Mouse (Mus musculus): ENCODE measurements around the gene Galnt12.
"Not testable (repeated sequence)": the region's sequence is repeated elsewhere in the genome, so short reads cannot be mapped to it uniquely, and the experiment has no call there.

Gene Galnt12

GRCm38 (mm10) chr4:47091493-47092386 lies at the start of gene Galnt12:
TSS of gene Galnt12 (plus strand) at chr4:47091909.
- DNase-seq (ENCODE audit: low read depth), result peak; percentile 82

DNA sequence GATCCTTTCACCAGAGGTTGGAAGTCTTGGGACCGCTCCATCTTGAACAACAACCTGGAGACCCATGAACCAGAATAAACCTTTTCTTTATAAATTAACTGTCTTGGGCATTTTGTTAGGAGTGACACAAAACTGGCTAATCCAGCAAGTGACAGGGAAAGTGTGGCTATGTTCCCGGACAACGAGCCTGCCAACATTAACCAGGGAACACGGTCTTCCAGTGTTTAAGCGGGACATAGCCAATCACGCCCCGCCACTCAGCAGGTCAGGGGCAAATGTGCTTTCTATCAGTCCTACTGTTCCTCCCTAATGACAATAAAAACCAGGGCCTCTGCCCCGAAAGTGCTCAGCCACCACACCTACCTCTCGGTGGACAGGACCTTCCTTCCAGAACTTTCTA lies 47.8 kb upstream of the Galnt12 start:
- no peak for DNase-seq (ENCODE audit: low read depth)

DNA sequence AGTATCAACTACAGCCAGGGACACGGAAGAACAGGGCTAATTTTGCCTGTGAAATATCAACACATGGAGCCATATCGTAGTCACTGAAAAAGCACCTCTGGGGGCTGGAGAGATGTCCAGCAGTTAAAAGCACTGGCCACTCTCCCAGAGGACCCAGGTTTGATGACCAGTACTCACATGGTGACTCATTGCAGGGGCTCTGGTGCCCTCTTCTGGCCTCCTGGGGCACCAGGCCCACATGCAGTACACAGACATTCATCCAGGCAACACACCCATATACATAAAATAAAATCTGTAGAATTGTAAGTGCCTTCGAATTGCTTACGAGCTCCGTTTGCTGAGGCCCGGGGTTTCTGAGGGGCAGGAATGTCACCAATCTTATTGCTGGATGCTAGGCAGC lies 44.7 kb upstream of the Galnt12 start:
- DNase-seq (ENCODE audit: low read depth), result no peak

GRCm38 (mm10) chr4:47047765-47048164 lies 43.9 kb upstream of the Galnt12 start:
- DNase-seq (ENCODE audit: low read depth), result no peak

- DNase-seq (ENCODE audit: low read depth), result no peak
Observed at GRCm38 (mm10) chr4:47049216-47049615, 42.5 kb upstream of the Galnt12 start.

GRCm38 (mm10) chr4:47050167-47050566 lies 41.5 kb upstream of the Galnt12 start:
- DNase-seq (ENCODE audit: low read depth), result peak; percentile 78

GRCm38 (mm10) chr4:47050642-47051381 lies 40.9 kb upstream of the Galnt12 start:
- DNase-seq (ENCODE audit: low read depth), result no peak

DNA sequence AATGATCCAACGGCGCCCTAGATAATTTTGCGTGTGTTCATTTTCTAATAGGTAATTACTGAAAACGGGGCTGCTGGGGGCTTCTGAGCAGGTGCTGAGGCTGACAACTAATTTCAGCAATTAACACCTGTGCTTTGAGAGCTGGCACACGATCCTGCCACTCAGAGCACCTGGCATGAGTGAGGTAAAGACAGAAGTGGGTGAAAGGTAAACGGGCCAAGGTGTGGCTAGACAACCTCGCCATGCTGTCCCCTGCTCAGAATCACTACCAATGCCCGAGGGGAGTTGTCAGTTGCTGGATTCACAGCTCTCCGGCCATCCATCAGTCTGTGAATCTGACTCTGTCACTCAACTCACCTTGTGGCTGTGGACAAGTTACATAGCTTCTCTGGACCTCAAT lies 39.8 kb upstream of the Galnt12 start:
- no peak for DNase-seq (ENCODE audit: low read depth)

DNA sequence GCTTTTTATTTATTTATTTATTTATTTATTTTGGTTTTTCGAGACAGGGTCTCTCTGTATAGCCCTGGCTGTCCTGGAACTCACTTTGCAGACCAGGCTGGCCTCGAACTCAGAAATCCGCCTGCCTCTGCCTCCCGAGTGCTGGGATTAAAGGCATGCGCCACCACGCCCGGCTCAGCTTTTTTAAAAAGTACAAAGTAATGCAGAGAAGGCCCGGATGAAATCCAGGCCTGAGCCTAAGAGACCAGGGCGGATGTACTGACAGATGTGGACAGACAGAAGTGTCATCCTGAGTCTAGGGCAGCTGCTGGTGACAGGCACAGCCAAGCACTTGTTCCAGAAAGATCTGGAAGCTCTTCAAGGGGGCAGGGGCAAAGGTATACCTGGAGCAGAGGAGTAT lies 36.5 kb upstream of the Galnt12 start:
- not testable (repeated sequence) for DNase-seq (ENCODE audit: low read depth)

DNA sequence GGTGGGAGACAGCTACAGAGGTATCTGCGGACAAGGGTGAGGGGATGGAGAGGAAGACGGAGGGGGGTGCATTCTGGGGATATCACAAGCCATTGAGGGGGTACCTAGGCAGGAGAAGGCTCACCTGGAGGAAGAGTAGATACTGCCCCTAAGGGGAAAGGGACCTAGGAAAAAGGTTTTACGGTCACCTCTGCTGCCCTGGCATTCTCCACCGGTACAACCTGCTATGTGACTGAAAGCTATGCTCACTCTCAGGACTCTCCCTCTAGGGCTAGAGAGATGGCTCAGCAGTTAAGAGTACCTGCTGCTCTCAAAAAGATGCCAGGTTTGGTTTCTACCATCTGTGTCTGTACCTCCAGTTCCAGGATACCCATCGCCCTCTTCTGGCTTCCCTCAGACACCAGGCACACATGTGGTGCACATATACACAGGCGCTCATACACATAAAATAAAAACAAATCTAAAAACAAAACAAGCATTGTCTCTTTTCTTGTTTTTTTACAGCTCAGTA lies 36.1 kb upstream of the Galnt12 start:
- DNase-seq (ENCODE audit: low read depth), result no peak

DNA sequence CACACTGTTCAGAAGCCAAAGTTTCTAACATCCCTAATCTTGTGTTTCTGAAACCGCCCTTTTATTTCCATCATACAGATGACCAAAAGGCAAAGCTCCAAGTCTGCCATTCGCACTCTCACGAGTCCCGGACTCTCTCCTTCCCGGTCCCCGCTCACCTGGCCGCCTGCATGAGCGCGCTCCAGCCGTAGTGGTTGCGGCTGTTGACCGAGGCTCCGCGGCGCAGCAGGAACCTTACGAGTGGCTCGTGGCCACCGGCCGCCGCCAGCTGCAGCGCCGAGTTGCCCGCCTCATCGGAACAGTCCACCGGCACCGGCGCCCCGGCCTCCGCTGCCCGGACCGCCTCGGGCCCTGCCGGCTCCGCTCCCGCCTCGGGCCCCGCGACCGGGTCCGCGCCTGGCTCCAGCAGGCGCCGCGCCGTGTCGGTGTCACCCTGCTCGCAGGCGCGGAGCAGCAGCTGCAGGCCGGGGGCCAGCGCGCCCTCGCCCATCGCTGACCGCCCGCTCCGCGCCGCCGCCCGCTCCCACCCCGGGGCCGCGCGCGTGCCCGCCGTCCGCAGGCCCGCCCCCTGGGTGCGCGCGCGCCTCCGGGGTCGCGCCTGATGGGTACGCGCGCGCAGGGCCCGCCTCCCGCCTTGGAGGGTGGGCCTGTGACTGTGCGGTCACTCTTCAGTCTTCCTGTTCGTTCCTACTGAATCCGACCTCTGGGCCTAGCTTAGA lies 34.8 kb upstream of the Galnt12 start, which contains the start of gene Anks6:
Gene Anks6, minus strand, starts transcription at position 637 of the 719 bp plus-strand sequence.
- DNase-seq (ENCODE audit: low read depth), result peak; percentile 33

GRCm38 (mm10) chr4:47057510-47058325 lies 34.0 kb upstream of the Galnt12 start:
- no peak for DNase-seq (ENCODE audit: low read depth)

DNA sequence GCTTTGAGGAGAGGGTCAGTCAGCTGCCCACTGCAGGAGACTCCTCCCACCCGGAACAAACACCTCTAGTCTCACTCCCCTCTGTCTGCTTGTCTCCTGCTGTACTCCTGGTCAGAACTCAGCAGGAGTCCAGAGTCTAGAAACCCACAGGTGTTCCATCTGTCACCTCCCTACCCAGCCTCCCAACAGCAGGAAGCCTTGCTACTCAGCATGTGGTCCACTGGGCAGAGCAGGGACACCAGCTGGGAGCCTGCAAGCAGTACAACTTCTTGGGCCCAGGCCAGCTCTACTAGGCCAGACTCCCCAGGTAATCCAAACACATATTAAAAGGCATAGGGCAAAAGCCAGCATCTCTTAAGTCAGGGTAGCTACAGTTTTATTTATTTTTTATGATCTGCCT lies 30.8 kb upstream of the Galnt12 start:
- no peak for DNase-seq (ENCODE audit: low read depth)

GRCm38 (mm10) chr4:47075054-47075453 lies 16.7 kb upstream of the Galnt12 start:
- no peak for DNase-seq (ENCODE audit: low read depth)

GRCm38 (mm10) chr4:47079997-47080646 lies 11.6 kb upstream of the Galnt12 start:
- no peak for DNase-seq (ENCODE audit: low read depth)

DNA sequence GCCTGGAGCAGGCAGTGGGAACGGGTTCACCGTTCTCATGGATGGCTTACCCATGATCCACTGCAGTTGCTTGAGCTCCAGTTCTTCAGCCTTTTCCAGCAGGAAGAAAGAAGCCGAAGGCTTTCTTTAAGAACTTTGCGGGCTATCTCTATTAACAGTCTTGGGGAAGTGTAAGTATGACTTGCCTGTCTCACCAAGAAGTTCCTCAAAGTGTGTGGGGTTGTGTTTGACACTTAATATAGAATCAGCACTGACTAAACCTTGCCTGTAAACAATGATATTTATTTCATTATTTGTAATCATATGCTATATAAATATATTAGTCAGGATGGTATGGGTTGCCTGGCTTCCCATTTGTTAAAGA lies 11.1 kb upstream of the Galnt12 start:
- DNase-seq (ENCODE audit: low read depth), result no peak

- no peak for DNase-seq (ENCODE audit: low read depth)
Observed at GRCm38 (mm10) chr4:47083824-47084223, 7.9 kb upstream of the Galnt12 start.

GRCm38 (mm10) chr4:47088671-47089070 lies 3.0 kb upstream of the Galnt12 start:
- DNase-seq (ENCODE audit: low read depth), result no peak

DNA sequence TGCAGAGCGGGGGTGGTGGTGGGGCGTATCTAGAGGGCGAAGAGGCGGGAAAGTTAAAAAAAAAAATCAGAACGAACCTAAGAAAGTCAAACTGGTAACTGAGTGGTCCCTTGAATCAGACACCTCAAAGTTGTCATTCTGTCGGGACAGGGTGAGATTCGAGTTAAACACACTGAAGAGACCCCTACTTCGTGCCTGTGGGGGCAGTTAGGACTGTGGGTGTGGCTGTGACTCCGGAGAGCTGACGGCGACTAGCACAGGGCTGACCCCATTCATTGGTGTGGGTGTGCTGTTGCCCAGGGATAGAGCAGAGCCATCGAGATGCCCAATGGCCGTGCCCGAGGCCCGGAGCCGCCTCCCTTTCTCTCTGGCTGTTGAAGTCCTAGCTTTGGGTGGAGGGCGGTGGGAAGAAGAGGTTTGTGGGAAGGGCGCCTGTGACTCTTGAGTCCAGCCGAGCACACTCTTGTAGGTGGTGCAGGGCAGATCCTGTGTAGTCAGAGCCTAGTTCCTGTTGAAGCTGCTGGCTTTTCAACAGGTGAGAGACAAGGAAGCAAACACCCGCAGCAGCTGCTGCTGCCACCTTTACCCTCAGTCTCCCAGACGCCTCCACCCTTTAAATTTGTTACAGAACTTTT lies 795 bp downstream of the Galnt12 start:
- peak; percentile 42 for DNase-seq (ENCODE audit: low read depth)

- DNase-seq (ENCODE audit: low read depth), result no peak
Observed at GRCm38 (mm10) chr4:47093161-47093560, 1.5 kb downstream of the Galnt12 start.
